Mouse (Mus musculus) erythroblast, adult 5-6 weeks (primary cell): ENCODE measurements around the gene Mrps27. TPM values are rescaled to one million over a fixed set of nuclear protein-coding genes. Genes with fewer than 3 reads are reported as not detected.

Experiments
- ATAC-seq: replicated peaks from 2 replicates; pipeline ENCODE4 v1.8.0; 2016; ENCODE audit warnings: moderate number of reproducible peaks, mild to moderate bottlenecking, moderate TSS enrichment, inconsistent platforms; ENCODE audit not compliant: poor library complexity, low FRiP score, severe bottlenecking
- total RNA-seq, 2 experiments: library from RNA; stranded (forward) in 1 of 2; stranded (reverse) in 1 of 2; fragments of 150-400 nt in 1 of 2; fragments of 200-764, 138-1000 nt in 1 of 2; gene quantifications; 2 replicates each; pipeline versions ENCODE4 v1.2.3 to v1.2.4; 2015 to 2017; ENCODE audit warnings: low replicate concordance in 2 of 2

Gene Mrps27
- total RNA-seq, 2 experiments from 2014 or later: 1.9 TPM; not detected in 1

DNA sequence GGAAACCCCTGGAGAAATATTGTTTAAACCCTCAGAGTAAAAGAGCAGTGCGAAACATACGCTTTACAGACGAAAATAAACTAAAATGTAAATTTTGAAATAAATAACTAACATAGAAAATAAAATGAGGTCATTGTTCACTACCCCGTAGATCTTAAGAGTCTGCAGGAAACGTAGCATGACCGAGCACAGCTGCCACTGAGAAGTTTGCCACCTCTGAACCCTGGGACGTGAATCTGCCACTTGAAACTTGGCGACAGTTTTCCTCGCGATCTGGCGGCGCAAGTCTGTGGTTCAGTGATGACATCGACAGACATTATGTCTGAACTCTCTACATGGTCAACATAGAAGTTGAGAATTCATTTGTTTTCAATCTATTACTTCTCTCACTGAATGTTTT, 79.0 kb downstream of the Mrps27 start:
- no peak for ATAC-seq

GRCm38 (mm10) chr13:99433068-99434008, 88.8 kb downstream of the Mrps27 start:
- ATAC-seq: no peak

- ATAC-seq: no peak
These were observed 89.9 kb downstream of the Mrps27 start for GRCm38 (mm10) chr13:99434494-99434893.

DNA sequence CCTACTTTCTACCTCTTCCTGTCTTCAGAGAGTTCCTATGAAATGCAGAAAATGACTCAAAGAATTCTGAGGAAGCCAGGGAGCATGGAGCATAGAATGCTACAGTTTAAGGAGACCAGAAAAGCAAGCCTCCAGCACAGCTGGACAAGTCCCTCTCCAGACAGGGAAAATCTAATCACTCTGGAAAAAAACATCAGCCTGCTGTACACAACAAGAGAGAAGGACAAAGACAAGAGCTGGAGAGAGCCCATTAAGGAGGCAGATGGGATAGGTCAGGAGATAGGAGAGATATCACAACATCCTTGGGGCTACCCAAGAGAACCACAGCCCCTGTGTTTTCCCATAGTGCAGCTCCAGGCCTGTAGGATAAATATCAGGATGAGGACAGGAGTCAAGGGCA, 92.5 kb downstream of the Mrps27 start:
- no peak for ATAC-seq

- ATAC-seq: no peak
These were observed 94.8 kb downstream of the Mrps27 start for GRCm38 (mm10) chr13:99439357-99439756.

DNA sequence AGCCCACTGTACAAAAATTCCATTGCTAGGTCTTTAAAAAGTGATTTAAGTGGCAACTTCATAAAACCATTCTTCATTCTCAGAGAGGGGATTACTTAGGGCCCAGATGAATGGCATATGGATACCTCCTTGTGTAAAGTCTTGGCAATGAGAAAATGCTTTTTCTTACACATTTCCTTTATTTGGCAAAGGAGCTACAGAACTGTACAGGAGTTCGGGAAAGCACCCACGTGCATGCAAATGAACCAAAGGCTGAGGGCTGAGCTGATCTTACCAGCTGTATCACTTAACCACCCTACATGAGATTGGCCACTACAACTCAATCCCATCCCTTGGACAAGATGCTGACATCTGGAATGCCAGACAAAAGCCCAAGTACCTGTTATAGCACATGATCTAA, 95.6 kb downstream of the Mrps27 start:
- no peak for ATAC-seq

DNA sequence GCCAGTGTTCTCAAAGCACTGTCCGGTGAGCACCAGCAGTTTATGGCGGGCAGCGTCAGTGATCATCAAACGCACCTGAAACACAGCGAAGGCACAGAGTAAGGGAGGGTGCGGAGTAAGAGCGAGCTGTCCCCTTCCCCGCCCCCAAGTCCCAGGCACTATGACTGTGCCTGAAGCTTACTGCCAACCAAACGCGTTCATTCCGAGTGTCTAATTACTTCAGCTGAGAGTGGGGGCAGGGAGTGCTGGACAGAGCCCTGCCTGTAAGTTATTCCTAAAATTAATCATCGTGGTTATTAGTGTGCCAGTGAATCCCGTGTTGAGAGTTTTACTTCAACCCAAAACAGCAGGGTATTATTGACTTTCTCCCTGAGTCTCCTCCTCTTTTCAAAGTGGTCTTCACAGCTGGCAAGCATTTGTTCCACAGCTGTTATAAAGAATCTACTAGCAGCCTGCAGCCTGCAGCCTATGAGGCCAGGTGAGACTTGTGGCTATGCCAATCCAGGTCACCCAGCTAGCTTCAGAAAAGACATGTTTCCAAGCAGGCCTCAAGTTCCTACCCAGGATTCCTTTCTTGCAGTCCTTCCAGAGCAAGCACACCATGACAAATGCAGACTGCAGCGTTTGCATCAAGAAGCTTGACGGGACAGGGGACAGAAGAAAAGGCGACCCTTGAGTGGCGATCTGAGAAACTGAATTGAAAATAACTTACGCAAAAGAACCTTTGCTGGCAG, 97.3 kb downstream of the Mrps27 start:
- ATAC-seq: no peak

DNA sequence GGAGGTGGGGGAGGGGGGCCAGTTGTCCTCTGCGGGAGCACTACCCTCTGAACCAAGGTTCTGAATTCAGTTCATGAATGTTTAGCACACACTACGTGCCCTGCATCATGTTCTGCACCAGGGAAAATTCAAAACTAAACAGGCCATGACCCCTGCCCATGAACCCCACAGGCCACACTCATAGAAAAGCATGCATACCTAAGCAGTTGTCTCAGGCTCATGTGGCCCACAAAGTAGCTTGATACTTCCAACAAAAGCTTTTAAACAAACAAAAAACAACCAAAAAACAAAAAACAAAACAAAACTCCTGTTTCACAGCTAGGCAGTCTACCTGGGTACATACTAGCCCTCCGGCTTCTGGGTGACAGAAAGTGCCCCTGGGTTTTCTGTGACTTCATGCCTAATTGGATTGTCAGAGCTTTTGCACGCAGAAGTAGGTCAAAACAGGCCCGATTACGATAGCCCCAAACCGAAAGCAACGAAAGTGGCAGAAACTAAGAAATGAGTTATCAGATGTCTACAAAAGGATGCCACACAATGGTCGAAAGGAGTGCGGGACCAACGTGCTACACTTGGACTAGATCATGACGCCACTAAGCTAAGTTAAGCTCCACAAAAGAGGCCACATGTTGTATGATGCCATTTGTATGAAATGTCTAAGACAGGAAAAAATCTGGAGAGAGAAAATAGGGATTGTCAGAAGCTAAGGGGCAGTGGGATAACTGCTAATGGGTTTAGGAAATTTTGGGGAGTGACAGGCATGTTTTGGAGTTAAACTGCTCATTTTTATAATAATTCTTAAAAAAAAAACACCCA, 98.1 kb downstream of the Mrps27 start:
- ATAC-seq: no peak

DNA sequence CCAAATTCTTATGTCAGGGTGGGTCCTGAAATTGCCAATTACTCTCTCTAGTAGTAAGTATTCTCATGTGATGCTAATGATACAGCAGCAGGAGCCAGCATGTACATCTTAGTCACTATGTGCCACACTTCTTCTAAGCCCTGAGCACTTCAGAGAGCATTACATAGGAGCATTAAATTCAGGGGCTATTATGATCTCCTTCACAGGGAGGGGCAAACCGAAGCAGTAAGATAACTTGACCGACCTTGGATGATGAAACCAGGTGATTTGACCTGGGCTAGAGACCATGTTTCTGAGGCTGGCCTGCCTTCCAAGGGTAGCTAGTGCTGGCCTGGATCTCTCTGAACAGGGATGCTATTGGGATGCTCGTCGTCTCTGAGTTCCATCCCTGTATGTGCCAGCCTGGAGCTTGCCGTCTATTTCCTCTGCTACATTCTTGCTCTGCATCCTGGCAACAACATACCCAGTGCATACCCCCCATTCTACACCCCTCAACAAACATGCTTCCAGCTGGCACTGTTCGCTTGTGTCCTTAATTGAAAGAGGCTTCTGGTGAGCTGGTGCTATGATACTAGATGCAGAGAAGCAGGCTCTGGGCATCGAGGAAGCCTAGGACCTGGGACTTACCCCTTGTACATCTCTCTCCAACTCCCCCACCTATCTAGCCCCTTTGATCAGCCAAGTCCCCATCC, 99.0 kb downstream of the Mrps27 start:
- ATAC-seq: no peak

DNA sequence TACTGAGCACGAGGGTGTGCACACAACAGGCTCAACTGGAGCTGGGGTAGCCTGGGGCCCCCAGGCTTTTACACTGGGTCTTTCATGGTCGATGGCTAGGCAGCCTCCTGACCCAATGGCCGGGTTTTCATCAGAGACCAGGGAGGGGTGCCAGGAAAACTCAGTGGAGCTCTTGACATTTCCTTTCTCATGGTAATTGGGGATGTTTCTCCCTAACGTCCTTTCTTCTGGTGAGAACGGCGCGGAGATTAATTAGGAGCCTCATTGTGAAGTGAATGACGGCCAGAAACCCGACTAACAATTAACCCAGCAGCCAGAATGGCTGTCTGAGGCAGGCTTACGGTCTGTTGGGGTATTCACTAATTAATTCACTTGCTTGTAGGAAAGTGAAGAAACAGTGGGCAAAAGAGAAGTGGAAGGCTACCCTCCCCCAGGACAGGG, 99.9 kb downstream of the Mrps27 start:
- ATAC-seq: no peak

DNA sequence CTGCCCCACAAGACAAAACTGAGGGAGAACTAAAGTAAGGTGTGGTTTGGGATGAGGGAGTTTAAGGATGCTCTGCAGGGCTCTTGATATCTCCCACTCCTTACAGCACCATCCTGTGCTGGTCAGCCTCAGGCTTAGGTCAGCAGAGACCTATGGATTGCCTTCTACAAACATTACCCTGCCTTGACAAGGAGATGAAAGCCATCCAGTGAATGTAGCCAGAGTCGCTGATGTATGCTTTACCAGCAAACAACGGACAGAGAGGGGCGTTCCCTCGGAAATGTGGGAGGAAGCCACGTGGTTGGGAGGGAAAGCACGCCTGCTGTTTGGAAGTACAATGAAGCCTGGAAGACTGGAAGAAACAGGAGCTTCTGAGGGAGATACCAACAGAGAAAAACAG, 100.3 kb downstream of the Mrps27 start:
- ATAC-seq: no peak

DNA sequence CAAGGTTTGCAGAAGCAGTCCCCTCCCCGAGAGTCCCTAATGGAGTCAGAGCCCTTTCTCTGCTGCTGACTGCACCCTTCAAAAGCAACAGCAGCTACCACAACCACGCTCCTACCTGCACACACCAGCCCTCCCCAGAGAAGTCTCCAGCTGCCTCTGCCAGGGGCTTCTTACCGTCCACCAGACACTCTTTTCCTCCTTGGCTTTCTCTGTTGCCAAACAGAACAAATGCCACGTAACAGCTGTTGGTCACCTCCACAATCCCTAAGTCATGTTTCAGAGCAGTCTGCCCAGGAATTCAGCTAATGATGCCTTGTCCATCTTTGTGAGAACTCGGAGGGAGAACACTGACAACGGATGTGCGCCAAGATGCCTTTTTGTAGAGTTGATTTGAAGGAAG, 102.4 kb downstream of the Mrps27 start:
- no peak for ATAC-seq

DNA sequence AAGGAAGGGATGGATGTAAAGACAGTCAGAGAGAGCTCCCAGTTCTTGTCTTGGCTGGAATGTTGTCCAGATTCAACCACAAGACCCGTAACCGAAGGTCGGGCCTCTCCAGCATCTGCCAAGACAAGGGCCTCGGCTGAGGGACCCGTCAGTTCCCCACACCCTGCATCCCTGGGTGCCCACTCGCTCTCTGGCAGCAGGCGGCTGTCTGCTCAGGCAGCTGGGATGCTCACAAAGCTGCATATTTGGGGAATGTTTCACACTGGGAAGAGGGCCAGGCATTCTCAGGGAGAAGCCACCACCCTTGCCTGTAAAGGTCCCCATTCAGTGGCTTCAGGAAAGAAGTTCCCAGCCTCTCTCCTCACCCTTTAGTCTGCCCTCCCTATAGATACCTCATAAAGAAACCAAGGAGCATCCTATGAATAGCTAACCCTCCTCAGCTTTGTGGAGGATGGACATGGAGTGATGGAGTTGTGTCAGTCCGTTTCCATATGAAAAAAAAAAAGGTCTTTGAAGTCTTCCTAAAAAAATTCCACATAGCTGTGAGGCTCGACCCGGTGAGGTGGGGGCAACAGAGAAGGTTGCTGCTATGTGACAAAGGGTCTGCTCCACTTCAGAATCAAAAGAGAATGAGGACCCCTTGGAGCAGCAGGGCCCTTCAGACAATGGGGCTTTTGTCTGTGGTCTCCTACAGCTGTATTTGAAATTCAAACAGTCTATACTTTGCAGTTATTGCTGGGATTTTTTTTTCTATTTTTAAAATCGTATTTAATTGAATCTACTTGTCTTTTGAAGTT, 103.0 kb downstream of the Mrps27 start:
- ATAC-seq: no peak

DNA sequence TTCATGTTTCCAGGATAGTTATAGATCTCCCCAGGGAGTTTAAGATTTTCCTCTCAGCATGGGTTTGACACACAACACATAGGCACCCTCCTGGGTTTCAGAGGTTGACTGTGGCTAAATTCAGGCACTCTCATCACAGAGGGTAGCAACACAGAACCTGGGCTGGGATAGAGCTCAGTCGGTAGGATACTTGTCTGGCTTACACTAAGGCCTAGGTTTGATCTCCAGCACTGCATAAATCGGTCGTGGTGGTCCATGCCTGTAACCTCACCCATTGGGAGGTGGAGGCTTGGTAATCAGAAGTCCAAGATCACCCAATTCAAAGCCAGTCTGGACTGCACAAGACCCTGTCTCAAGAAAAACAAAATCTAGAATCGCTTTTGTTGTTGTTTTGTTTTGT, 103.7 kb downstream of the Mrps27 start:
- ATAC-seq: no peak

DNA sequence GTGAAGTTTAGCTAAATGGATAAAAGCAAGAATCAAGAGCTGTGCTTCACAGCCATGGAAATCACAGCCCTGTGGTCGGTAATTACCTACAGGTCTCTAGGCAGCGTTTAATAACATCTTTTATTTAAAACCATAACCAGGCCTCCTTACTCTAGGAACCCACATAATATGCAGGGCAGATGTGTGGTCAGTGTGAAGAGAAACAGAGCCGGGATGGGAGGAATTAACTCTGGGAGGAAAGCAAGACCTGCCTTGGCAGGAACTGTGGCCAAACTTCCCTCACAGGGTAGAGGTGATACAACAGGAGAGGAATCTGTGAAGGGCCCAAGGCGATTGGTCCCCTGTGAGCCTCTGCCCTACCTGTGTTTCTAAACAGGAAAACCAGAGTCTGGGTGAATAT, 105.0 kb downstream of the Mrps27 start:
- ATAC-seq: no peak

GRCm38 (mm10) chr13:99450766-99451165, 106.2 kb downstream of the Mrps27 start:
- no peak for ATAC-seq

DNA sequence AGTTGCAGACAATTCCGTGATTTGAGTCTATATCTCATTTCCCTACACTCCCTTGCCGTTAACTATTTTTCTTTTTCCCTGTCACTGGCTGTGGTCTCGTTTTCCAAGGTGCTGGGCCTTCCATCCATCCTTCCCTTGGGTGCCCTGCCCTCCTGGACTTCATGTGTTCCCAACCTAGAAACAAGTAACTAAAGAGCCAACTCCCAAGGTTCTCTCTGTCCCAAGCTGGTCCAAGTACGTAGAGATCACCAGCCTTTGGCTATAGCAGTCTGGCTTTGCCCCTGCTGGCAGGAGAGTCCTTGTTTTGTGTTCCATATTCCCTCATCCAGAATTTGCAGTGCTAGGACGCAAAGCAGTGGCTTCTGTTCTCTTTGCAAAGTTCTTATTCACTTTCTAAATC, 106.7 kb downstream of the Mrps27 start:
- ATAC-seq: no peak

DNA sequence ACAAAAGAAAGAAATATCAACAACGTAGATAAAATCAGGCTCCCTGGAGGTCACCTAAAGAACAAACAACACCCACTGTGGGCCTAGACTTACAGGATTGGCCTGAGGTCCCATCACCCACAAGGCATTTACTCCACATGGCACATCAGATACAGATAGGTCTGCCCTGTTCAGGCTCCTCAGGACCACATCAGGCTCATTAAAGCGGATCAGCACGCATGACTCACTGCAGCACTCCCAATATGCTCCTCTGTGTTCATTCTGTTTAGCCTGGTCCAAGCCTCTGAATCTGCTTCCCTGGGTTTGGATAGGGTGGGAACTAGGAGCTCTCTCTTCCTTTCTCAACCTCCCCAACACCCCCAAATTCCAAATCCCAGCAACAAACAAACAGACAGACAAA, 107.9 kb downstream of the Mrps27 start:
- no peak for ATAC-seq

DNA sequence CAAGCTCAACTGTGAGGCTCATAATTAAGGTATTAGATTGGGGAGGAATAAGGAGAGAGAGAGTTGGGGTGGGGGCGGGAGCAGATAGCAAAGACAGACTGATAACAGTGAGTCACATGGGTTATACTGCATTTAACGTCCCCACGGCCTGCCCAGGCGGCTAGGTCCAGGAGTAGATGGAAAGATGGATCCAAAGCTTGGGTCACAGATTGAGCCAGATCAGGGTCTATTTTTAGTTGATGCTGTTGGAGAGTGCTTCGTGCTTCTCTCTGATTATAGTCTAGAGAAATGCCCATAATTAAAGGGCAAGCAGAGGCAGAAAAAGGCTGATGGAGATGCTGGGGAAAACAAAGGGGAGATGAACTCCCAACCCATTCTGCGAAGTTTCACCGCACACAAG, 110.4 kb downstream of the Mrps27 start:
- ATAC-seq: no peak
